Mouse (Mus musculus) kidney, adult 2 months (tissue): ENCODE results near the gene Dpm1.

Experiments
- CTCF ChIP-seq: fragments of 200-500 bp; conservative IDR thresholded peaks from 2 replicates; pipeline ENCODE4 v1.5.1; 2011; ENCODE audit warnings: low read depth, mild to moderate bottlenecking, control low read depth, low read length, moderate library complexity, mixed read lengths; ENCODE audit not compliant: insufficient read depth, insufficient read length
- POLR2A ChIP-seq: fragments of 200-500 bp; IDR thresholded peaks from one replicate; pipeline ENCODE4 v1.6.1; 2011; ENCODE audit warnings: low read depth, low read length, control low read depth

- no peak for TF ChIP-seq POLR2A
- TF ChIP-seq CTCF: no peak
Observed at GRCm38 (mm10) chr2:168204476-168204999, 25.9 kb downstream of the Dpm1 start.
